Mouse (Mus musculus): ENCODE results near the gene Lin54. TPM values are rescaled to one million over a fixed set of nuclear protein-coding genes. Genes with fewer than 3 reads are reported as not detected.

Gene Lin54
- polyA plus RNA-seq, 1 experiment from 2014 or later = 7.1 TPM

GRCm38 (mm10) chr5:100487120-100487519, 13.3 kb downstream of the Lin54 start:
- H3K4me2 ChIP-seq = no peak overlapping the region
- no peak overlapping the region for H3K27ac ChIP-seq (replicated peaks)
- H3K9me3 ChIP-seq = no peaks in the 10 kb centered on the region
- WGBS = 94% methylated on average over 2 of the region's 2 CpGs
- no peaks in the 10 kb centered on the region for H3K4me1 ChIP-seq (replicated peaks)
- H3K9ac ChIP-seq = no peak overlapping the region
- H3K27me3 ChIP-seq = no peaks in the 10 kb centered on the region
- peaks cover 2% of the 10 kb centered on the region; the same call in 1 of the 2 replicates for H3K36me3 ChIP-seq
- ATAC-seq (ENCODE audit: low FRiP score, low read depth) = no peak
- H3K4me3 ChIP-seq = no peak overlapping the region

GRCm38 (mm10) chr5:100483569-100483968, 16.9 kb downstream of the Lin54 start:
- H3K4me1 ChIP-seq (replicated peaks) = no peaks in the 10 kb centered on the region
- no peak overlapping the region for H3K4me3 ChIP-seq
- no peak for ATAC-seq (ENCODE audit: low FRiP score, low read depth)
- H3K36me3 ChIP-seq = peaks cover 2% of the 10 kb centered on the region; the same call in 1 of the 2 replicates
- no peaks in the 10 kb centered on the region for H3K9me3 ChIP-seq
- H3K4me2 ChIP-seq = no peak overlapping the region
- H3K27ac ChIP-seq (replicated peaks) = no peak overlapping the region
- H3K9ac ChIP-seq = no peak overlapping the region
- H3K27me3 ChIP-seq = no peaks in the 10 kb centered on the region

- no peak for ATAC-seq (ENCODE audit: low FRiP score, low read depth)
- Histone ChIP-seq H3K4me3 (no peak overlapping the region), H3K9me3 (no peaks in the 10 kb centered on the region)
These were observed 22.8 kb downstream of the Lin54 start for GRCm38 (mm10) chr5:100477604-100478003.

GRCm38 (mm10) chr5:100476328-100476727, 24.1 kb downstream of the Lin54 start:
- ATAC-seq (ENCODE audit: low FRiP score, low read depth) = no peak
- Histone ChIP-seq H3K36me3 (peaks cover 3% of the 10 kb centered on the region; the same call in 1 of the 2 replicates), H3K9me3 (no peaks in the 10 kb centered on the region), H3K4me2 (no peak overlapping the region), H3K27ac (replicated peaks) (no peak overlapping the region), H3K9ac (no peak overlapping the region), H3K27me3 (no peaks in the 10 kb centered on the region), H3K4me3 (no peak overlapping the region), H3K4me1 (replicated peaks) (no peaks in the 10 kb centered on the region)
- WGBS = 87% methylated on average over 3 of the region's 3 CpGs

More at GRCm38 (mm10) chr5:100477604-100478003, 22.8 kb downstream of the Lin54 start:
- Histone ChIP-seq H3K4me1 (replicated peaks) (no peaks in the 10 kb centered on the region), H3K36me3 (peaks cover 3% of the 10 kb centered on the region; the same call in 1 of the 2 replicates), H3K4me2 (no peak overlapping the region), H3K9ac (no peak overlapping the region), H3K27me3 (no peaks in the 10 kb centered on the region), H3K27ac (replicated peaks) (no peak overlapping the region)
- 88% methylated on average over 9 of the region's 9 CpGs for WGBS

- H3K4me3 ChIP-seq = no peak overlapping the region
- H3K4me2 ChIP-seq = no peak overlapping the region
- no peaks in the 10 kb centered on the region for H3K27me3 ChIP-seq
- no peaks in the 10 kb centered on the region for H3K4me1 ChIP-seq (replicated peaks)
- H3K9ac ChIP-seq = no peak overlapping the region
- no peak for ATAC-seq (ENCODE audit: low FRiP score, low read depth)
- WGBS = 91% methylated on average over 7 of the region's 7 CpGs
- no peaks in the 10 kb centered on the region for H3K9me3 ChIP-seq
- no peaks in the 10 kb centered on the region for H3K36me3 ChIP-seq
- H3K27ac ChIP-seq (replicated peaks) = no peak overlapping the region
These were observed 33.1 kb downstream of the Lin54 start for GRCm38 (mm10) chr5:100467336-100467735.

- no peak overlapping the region for H3K4me3 ChIP-seq
- no peaks in the 10 kb centered on the region for H3K27me3 ChIP-seq
- no peaks in the 10 kb centered on the region for H3K9me3 ChIP-seq
- H3K27ac ChIP-seq (replicated peaks) = no peak overlapping the region
- H3K9ac ChIP-seq = no peak overlapping the region
- H3K36me3 ChIP-seq = no peaks in the 10 kb centered on the region
- 91% methylated on average over 10 of the region's 10 CpGs for WGBS
- H3K4me1 ChIP-seq (replicated peaks) = no peaks in the 10 kb centered on the region
- H3K4me2 ChIP-seq = no peak overlapping the region
- ATAC-seq (ENCODE audit: low FRiP score, low read depth) = no peak
These were observed 33.8 kb downstream of the Lin54 start for GRCm38 (mm10) chr5:100466624-100467023.

GRCm38 (mm10) chr5:100462374-100462773, 38.1 kb downstream of the Lin54 start:
- Histone ChIP-seq H3K4me1 (replicated peaks) (no peaks in the 10 kb centered on the region), H3K9ac (no peak overlapping the region), H3K27me3 (no peaks in the 10 kb centered on the region), H3K4me2 (no peak overlapping the region), H3K36me3 (peaks cover 20% of the 10 kb centered on the region), H3K27ac (replicated peaks) (no peak overlapping the region), H3K4me3 (no peak overlapping the region), H3K9me3 (no peaks in the 10 kb centered on the region)
- no peak for ATAC-seq (ENCODE audit: low FRiP score, low read depth)
- 95% methylated on average over 2 of the region's 2 CpGs for WGBS

GRCm38 (mm10) chr5:100461526-100461925, 38.9 kb downstream of the Lin54 start:
- no peaks in the 10 kb centered on the region for H3K9me3 ChIP-seq
- 94% methylated on average over 9 of the region's 9 CpGs for WGBS
- no peak overlapping the region for H3K4me3 ChIP-seq
- H3K27me3 ChIP-seq = no peaks in the 10 kb centered on the region
- peaks cover 23% of the 10 kb centered on the region for H3K36me3 ChIP-seq
- H3K9ac ChIP-seq = no peak overlapping the region
- no peak overlapping the region for H3K4me2 ChIP-seq
- no peak overlapping the region for H3K27ac ChIP-seq (replicated peaks)
- H3K4me1 ChIP-seq (replicated peaks) = no peaks in the 10 kb centered on the region
- no peak for ATAC-seq (ENCODE audit: low FRiP score, low read depth)

- H3K27me3 ChIP-seq = no peaks in the 10 kb centered on the region
- H3K4me2 ChIP-seq = no peak overlapping the region
- no peaks in the 10 kb centered on the region for H3K4me1 ChIP-seq (replicated peaks)
- no peak overlapping the region for H3K27ac ChIP-seq (replicated peaks)
- ATAC-seq (ENCODE audit: low FRiP score, low read depth) = no peak
- WGBS = 96% methylated on average over 5 of the region's 5 CpGs
- peaks cover 23% of the 10 kb centered on the region for H3K36me3 ChIP-seq
- no peak overlapping the region for H3K4me3 ChIP-seq
- H3K9ac ChIP-seq = no peak overlapping the region
- H3K9me3 ChIP-seq = no peaks in the 10 kb centered on the region
These were observed 41.0 kb downstream of the Lin54 start for GRCm38 (mm10) chr5:100459468-100459867.

GRCm38 (mm10) chr5:100451871-100452270, 48.6 kb downstream of the Lin54 start:
- ATAC-seq (ENCODE audit: low FRiP score, low read depth) = no peak
- H3K4me2 ChIP-seq = no peak overlapping the region
- no peaks in the 10 kb centered on the region for H3K27me3 ChIP-seq
- no peaks in the 10 kb centered on the region for H3K4me1 ChIP-seq (replicated peaks)
- H3K4me3 ChIP-seq = no peak overlapping the region
- peaks cover 14% of the 10 kb centered on the region; the same call in 1 of the 2 replicates for H3K36me3 ChIP-seq
- H3K27ac ChIP-seq (replicated peaks) = no peak overlapping the region
- no peaks in the 10 kb centered on the region for H3K9me3 ChIP-seq
- 50% methylated on average over 2 of the region's 2 CpGs for WGBS
- no peak overlapping the region for H3K9ac ChIP-seq

- Histone ChIP-seq H3K27ac (replicated peaks) (no peak overlapping the region), H3K9ac (no peak overlapping the region), H3K36me3 (no peaks in the 10 kb centered on the region), H3K4me1 (replicated peaks) (no peaks in the 10 kb centered on the region), H3K27me3 (no peaks in the 10 kb centered on the region), H3K4me2 (no peak overlapping the region), H3K4me3 (no peak overlapping the region), H3K9me3 (no peaks in the 10 kb centered on the region)
- ATAC-seq (ENCODE audit: low FRiP score, low read depth) = no peak
- WGBS = 97% methylated on average over 14 of the region's 14 CpGs
These were observed 61.6 kb downstream of the Lin54 start for GRCm38 (mm10) chr5:100438796-100439195.

GRCm38 (mm10) chr5:100437917-100438316, 62.5 kb downstream of the Lin54 start:
- no peak for ATAC-seq (ENCODE audit: low FRiP score, low read depth)
- Histone ChIP-seq H3K9me3 (no peaks in the 10 kb centered on the region), H3K4me3 (no peak overlapping the region), H3K36me3 (no peaks in the 10 kb centered on the region), H3K27me3 (no peaks in the 10 kb centered on the region), H3K27ac (replicated peaks) (no peak overlapping the region), H3K4me1 (replicated peaks) (no peaks in the 10 kb centered on the region), H3K4me2 (no peak overlapping the region), H3K9ac (no peak overlapping the region)
- WGBS = 87% methylated on average over 5 of the region's 5 CpGs

GRCm38 (mm10) chr5:100437086-100437485, 63.4 kb downstream of the Lin54 start:
- Histone ChIP-seq H3K4me3 (no peak overlapping the region), H3K9me3 (no peaks in the 10 kb centered on the region), H3K27me3 (no peaks in the 10 kb centered on the region), H3K9ac (no peak overlapping the region), H3K36me3 (no peaks in the 10 kb centered on the region), H3K4me2 (no peak overlapping the region), H3K4me1 (replicated peaks) (no peaks in the 10 kb centered on the region), H3K27ac (replicated peaks) (no peak overlapping the region)
- WGBS = 98% methylated on average over 4 of the region's 4 CpGs
- ATAC-seq (ENCODE audit: low FRiP score, low read depth) = no peak

All from hindbrain, embryonic 15.5 days (tissue).